Mouse (Mus musculus): Measurements from ENCODE around the gene Rpl21. TPM values are rescaled to one million over a fixed set of nuclear protein-coding genes. Genes with fewer than 3 reads are reported as not detected.

The Rpl21 gene
- 536 and 555 TPM in 2 replicates for polyA plus RNA-seq (2016; fragmentation: Nextera tagmentation; extraction: Ambion mirVana)

DNA sequence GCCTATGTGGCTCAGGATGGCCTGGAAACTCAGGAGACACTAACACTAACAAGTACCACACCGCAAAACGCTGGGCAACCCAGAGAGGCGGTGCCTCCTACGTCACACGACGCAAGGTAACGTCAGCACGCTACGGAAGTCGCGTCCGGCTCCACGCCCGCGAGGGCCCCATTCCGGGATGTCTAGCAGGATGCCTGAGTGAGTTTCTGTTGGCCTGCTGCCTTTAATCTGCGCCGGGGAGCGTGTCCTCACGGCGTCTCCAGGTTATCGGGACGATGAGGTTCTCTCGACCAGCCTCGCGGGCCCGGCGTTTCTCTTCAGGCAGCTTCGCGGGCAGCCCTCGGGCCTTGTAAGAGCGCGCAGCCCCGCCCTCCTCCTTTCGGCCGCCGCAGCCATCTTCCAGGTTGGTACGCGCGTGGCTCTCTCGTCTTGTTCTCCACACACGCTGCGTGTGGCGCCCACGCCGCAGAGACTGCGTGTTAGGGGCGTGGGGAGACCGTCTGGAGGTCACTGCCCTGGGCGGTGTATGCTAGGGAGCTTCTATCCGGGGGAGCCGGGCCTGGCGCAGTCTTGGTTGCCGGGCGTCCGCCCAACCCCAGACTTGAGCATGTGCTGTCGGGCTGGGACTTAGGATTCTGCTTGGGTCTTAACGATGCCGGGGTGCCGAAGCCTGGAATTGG is at the start of gene Rpl21:
Gene Rpl21 (plus strand): TSS at position 122 of the 680 bp plus-strand sequence.
- Histone ChIP-seq H3K36me3 (peaks cover 38% of the 10 kb centered on the region), H3K27me3 (no peaks in the 10 kb centered on the region), H3K9ac (replicated peaks) (peak within 1 kb of the TSS; percentile 98), H3K4me3 (replicated peaks) (peak within 1 kb of the TSS; percentile 93), H3K4me1 (replicated peaks) (peaks cover 13% of the 10 kb centered on the region), H3K9me3 (no peaks in the 10 kb centered on the region), H3K27ac (peak within 1 kb of the TSS; percentile 83), H3K4me2 (peak within 1 kb of the TSS; percentile 79)
- under 1% methylated on average over 60 of the region's 60 CpGs for WGBS
- peak; percentile 96 for ATAC-seq (ENCODE audit: insufficient number of reproducible peaks, insufficient read depth, low FRiP score, low TSS enrichment, low read depth)

DNA sequence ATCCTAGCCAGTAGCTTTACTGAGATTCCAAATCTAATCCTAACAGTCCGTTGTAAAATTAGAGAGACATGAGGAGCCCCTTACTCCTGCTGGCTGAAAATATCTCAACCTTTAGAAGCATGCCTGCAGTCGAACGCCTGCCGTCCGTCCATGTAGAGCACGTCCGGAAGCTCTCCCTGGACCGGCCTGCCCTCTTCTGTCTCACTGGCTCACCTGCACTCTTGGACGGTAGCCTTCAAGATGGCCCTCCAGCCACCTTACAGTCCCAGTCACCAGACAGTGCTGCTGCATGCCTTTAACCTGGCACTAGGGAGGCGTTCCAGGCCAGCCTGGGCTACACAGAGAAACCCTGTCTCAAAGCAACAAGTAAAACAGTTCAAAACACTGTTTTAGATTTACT is 49.4 kb upstream of the Rpl21 start:
- peaks cover 5% of the 10 kb centered on the region; the same call in 1 of the 2 replicates for H3K4me1 ChIP-seq (replicated peaks)
- no peak overlapping the region for H3K4me3 ChIP-seq (replicated peaks)
- no peaks in the 10 kb centered on the region for H3K9me3 ChIP-seq
- no peaks in the 10 kb centered on the region for H3K36me3 ChIP-seq
- ATAC-seq (ENCODE audit: insufficient number of reproducible peaks, insufficient read depth, low FRiP score, low TSS enrichment, low read depth), result no peak
- WGBS, result 82% methylated on average over 10 of the region's 10 CpGs
- no peak overlapping the region for H3K9ac ChIP-seq (replicated peaks)
- H3K4me2 ChIP-seq, result no peak overlapping the region
- no peaks in the 10 kb centered on the region for H3K27me3 ChIP-seq
- no peak overlapping the region for H3K27ac ChIP-seq

DNA sequence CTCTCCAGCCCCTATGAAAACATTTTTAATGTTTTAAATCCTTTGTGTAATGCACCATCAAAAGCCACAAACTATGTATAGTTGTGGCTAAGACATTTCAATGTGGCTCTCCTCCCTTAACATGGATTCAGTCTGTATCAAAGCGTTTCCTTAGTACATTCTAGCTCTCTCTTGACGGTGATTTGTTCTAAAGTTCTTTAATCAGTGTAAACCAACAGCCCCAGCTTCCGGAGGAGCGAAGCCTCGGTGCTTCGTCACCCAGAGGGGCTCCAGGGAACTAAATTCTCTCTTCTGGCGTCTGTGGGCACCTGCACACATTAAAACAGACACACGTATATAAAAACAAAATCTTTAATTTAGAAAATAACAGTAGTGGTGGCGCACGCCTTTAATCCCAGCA is 48.8 kb upstream of the Rpl21 start:
- Histone ChIP-seq H3K27me3 (no peaks in the 10 kb centered on the region), H3K36me3 (no peaks in the 10 kb centered on the region), H3K4me2 (no peak overlapping the region), H3K9me3 (no peaks in the 10 kb centered on the region), H3K27ac (no peak overlapping the region), H3K4me1 (replicated peaks) (peaks cover 5% of the 10 kb centered on the region; the same call in 1 of the 2 replicates), H3K4me3 (replicated peaks) (no peak overlapping the region), H3K9ac (replicated peaks) (no peak overlapping the region)
- no peak for ATAC-seq (ENCODE audit: insufficient number of reproducible peaks, insufficient read depth, low FRiP score, low TSS enrichment, low read depth)
- 92% methylated on average over 10 of the region's 10 CpGs for WGBS

DNA sequence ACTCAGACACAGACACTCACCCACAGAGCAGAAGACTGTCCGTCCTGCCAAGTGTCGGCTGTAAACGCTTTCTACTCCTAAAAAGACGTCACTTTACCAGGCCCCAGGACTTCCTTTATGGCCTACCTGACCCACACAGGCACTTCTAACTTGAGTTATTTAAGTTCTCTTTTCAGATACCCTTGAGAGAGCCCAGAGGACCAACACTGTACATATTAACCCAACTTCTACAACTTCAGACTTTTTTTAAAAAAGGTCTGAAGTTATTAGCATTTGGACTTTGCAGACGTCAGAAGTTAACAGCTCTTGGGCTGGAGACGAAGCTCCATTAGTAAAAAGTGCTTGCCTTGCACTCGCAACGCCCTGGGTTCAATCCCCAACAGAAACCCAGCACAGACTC is 46.6 kb upstream of the Rpl21 start:
- H3K27ac ChIP-seq, result no peak overlapping the region
- H3K4me2 ChIP-seq, result no peak overlapping the region
- H3K9ac ChIP-seq (replicated peaks), result no peak overlapping the region
- H3K9me3 ChIP-seq, result no peaks in the 10 kb centered on the region
- no peaks in the 10 kb centered on the region for H3K36me3 ChIP-seq
- H3K4me1 ChIP-seq (replicated peaks), result peaks cover 21% of the 10 kb centered on the region
- no peak for ATAC-seq (ENCODE audit: insufficient number of reproducible peaks, insufficient read depth, low FRiP score, low TSS enrichment, low read depth)
- WGBS, result 63% methylated on average over 8 of the region's 8 CpGs
- H3K27me3 ChIP-seq, result no peaks in the 10 kb centered on the region
- H3K4me3 ChIP-seq (replicated peaks), result no peak overlapping the region

DNA sequence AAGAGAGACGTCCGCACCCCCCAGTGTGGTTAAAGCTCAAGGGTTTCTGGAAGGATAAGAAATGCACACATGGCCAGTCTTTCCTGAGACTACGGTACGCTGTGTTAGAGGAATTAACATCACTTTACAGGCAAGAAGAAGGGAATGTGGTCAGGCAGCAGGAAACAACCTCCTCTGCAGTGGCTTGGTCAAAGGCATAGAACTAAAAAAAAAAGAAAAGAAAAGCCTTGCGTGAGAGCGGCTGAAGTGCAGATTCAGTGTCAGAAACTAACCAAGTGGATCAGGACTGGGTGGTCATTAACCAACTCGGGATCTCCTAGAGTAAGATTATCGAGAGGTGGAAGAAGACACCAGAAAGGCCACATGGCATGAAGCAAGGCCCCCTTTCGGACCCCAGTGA is 43.3 kb upstream of the Rpl21 start:
- Histone ChIP-seq H3K27me3 (no peaks in the 10 kb centered on the region), H3K4me3 (replicated peaks) (no peak overlapping the region), H3K9ac (replicated peaks) (no peak overlapping the region), H3K4me1 (replicated peaks) (peaks cover 47% of the 10 kb centered on the region), H3K36me3 (no peaks in the 10 kb centered on the region), H3K4me2 (no peak overlapping the region), H3K27ac (no peak overlapping the region), H3K9me3 (no peaks in the 10 kb centered on the region)
- no peak for ATAC-seq (ENCODE audit: insufficient number of reproducible peaks, insufficient read depth, low FRiP score, low TSS enrichment, low read depth)
- WGBS, result 74% methylated on average over 9 of the region's 9 CpGs

DNA sequence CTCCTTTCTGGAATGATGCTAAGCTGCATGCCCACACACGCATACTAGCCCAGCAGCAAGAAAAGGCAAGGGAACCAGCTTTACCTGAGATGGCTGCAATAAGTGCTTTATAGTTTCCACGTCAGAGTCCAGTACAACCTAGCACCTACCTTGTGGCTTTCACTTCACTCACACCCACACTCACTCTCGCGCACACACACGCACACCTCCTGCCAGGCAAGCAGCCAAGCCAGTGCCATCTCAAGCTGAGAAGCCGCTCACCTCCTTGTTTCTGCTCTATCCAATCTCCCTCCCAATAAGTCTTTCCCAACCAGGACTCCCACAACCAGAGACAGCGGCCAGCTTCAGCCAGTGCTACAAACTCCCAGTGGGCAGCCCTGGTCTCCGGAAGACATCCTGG is 41.7 kb upstream of the Rpl21 start:
- Histone ChIP-seq H3K27ac (peak overlapping the region; percentile 45; the same call in 1 of the 2 replicates), H3K36me3 (no peaks in the 10 kb centered on the region), H3K9ac (replicated peaks) (no peak overlapping the region; the same call in 1 of the 2 replicates), H3K4me1 (replicated peaks) (peaks cover 47% of the 10 kb centered on the region), H3K9me3 (no peaks in the 10 kb centered on the region), H3K4me2 (peak overlapping the region; percentile 13), H3K4me3 (replicated peaks) (no peak overlapping the region), H3K27me3 (no peaks in the 10 kb centered on the region)
- ATAC-seq (ENCODE audit: insufficient number of reproducible peaks, insufficient read depth, low FRiP score, low TSS enrichment, low read depth), result no peak
- 71% methylated on average over 8 of the region's 8 CpGs for WGBS

DNA sequence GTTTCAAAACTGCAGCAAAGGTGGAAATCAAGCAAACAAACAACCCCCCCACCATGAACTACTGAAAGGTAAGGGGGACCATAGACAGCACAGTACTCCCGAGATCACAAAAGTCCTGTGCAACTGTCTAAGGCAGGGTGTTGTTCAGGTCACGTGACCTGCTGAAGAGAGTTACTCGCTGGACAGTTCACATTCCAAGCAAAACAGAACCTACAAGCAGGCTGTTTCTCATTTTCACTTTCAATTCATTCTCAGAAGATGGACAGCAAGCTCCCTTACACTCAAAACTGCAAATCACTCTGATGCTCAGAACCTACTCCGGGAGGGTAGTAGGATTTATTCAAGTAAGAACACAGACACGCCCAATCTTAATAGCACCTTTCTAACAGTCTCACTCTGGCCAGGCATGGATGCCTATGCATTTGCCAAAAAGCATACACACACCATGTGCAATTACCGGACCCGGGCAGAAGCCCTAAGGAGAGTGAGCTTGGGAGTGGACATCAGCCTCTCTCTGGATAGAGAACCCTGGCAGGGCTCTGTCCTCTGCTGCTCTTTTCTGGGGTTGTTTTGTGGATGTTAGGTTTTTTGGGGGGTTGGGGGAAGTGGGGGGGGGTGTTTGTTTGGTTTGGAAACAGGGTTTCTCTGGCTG is 40.4 kb upstream of the Rpl21 start:
- Histone ChIP-seq H3K4me3 (replicated peaks) (no peak overlapping the region), H3K4me2 (no peak overlapping the region), H3K9ac (replicated peaks) (no peak overlapping the region), H3K27ac (no peak overlapping the region), H3K36me3 (no peaks in the 10 kb centered on the region), H3K9me3 (no peaks in the 10 kb centered on the region), H3K4me1 (replicated peaks) (peaks cover 42% of the 10 kb centered on the region), H3K27me3 (no peaks in the 10 kb centered on the region)
- 70% methylated on average over 7 of the region's 7 CpGs for WGBS
- no peak for ATAC-seq (ENCODE audit: insufficient number of reproducible peaks, insufficient read depth, low FRiP score, low TSS enrichment, low read depth)

DNA sequence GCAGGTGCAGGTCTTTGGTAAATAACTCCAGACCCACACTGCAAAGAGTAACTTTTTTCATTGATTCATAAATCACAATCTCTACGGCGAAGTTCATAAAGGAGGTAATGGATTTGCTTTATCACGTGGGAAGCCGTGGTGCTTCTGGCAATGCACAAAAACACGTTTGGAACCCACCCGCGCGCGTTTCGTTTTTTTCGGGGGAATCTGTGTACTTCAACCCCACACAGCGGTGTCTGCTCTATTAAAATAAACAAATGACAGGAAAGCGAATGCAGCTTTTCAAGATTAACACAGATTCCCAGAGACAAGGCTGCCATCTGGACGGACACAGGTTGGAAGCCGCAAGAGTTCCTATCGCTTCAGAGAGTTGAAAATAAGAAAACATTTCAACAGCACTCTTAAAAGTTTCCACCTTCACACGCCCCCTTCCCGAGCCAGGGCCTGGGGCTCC is 39.0 kb upstream of the Rpl21 start:
- Histone ChIP-seq H3K4me1 (replicated peaks) (peaks cover 42% of the 10 kb centered on the region), H3K4me3 (replicated peaks) (peak overlapping the region; percentile 94), H3K9ac (replicated peaks) (peak overlapping the region; percentile 90), H3K36me3 (no peaks in the 10 kb centered on the region), H3K4me2 (peak overlapping the region; percentile 75), H3K27ac (peak overlapping the region; percentile 93), H3K27me3 (no peaks in the 10 kb centered on the region), H3K9me3 (no peaks in the 10 kb centered on the region)
- ATAC-seq (ENCODE audit: insufficient number of reproducible peaks, insufficient read depth, low FRiP score, low TSS enrichment, low read depth), result no peak
- WGBS, result 7% methylated on average over 18 of the region's 18 CpGs

DNA sequence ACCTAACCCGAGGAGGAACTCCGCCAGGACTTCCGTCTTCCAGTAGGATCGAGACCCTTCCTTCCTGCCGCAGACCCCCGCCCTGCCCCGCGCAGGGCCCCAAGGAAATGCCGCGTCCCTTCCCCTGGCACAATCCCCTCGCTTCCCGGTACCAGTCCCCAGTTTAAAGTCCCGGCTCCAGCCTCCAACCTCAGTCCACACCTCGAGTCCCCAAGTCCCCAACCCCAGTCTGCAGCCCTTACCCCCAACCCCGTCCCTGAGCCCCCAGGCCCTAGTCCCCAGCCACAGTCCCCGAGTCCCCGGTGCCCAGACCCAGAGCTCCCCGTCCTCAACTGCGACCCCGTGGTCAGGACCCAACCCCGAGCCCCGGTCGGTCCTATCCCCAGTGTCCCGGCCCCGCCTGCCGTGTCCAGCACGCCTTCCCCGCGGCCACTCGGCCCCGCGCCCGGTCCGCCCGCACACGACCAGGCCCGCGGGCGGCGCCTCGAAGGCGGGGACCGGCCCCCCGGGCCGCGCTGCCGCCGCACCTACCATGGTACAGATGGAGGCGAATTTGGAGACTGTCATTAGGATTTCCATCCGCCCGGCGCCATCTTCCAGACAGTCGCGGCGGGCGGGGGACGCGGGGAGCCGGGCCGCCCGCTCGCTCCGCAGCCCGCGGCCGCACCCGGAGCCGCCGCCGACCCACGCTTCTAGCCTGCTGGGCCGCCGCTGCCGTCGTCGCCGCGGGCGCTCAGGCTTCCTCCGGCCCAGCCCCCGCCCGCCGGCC is 38.4 kb upstream of the Rpl21 start:
- WGBS, result under 1% methylated on average over 71 of the region's 83 CpGs
- Histone ChIP-seq H3K27me3 (no peaks in the 10 kb centered on the region), H3K27ac (peak overlapping the region; percentile 93), H3K9me3 (no peaks in the 10 kb centered on the region), H3K36me3 (no peaks in the 10 kb centered on the region), H3K9ac (replicated peaks) (peak overlapping the region; percentile 90), H3K4me2 (peak overlapping the region; percentile 75), H3K4me3 (replicated peaks) (peak overlapping the region; percentile 94), H3K4me1 (replicated peaks) (peaks cover 42% of the 10 kb centered on the region)
- peak; percentile 56 for ATAC-seq (ENCODE audit: insufficient number of reproducible peaks, insufficient read depth, low FRiP score, low TSS enrichment, low read depth)

DNA sequence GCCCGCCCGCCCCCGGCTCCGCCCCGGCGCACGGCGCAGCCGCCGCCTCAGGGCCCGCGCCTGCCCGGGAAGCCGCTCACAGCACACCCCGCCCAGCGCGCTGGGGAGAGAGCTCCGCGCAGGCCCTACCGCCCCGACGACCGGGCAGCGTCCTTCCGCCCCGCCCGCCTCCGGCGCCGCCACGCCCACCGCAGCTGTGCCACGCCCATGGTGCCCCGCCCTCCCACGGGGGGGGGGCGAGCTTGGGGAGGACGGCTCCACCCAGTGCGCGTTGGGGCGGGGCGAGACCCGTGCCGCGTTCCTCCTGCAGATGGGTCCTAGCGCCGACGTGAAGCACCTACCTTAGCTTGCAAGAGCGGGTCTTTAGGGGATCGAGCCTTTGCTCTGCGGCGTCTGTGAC is 37.8 kb upstream of the Rpl21 start, which contains the start of gene Usp12:
Gene Usp12 (minus strand): TSS at position 154 of the 400 bp plus-strand sequence.
- peak within 1 kb of the TSS; percentile 75 for H3K4me2 ChIP-seq
- under 1% methylated on average over 43 of the region's 51 CpGs for WGBS
- H3K27ac ChIP-seq, result peak within 1 kb of the TSS; percentile 93
- H3K4me1 ChIP-seq (replicated peaks), result peaks cover 37% of the 10 kb centered on the region
- H3K27me3 ChIP-seq, result no peaks in the 10 kb centered on the region
- H3K4me3 ChIP-seq (replicated peaks), result peak within 1 kb of the TSS; percentile 94
- H3K9me3 ChIP-seq, result no peaks in the 10 kb centered on the region
- H3K9ac ChIP-seq (replicated peaks), result peak within 1 kb of the TSS; percentile 90
- peak; percentile 93 for ATAC-seq (ENCODE audit: insufficient number of reproducible peaks, insufficient read depth, low FRiP score, low TSS enrichment, low read depth)
- no peaks in the 10 kb centered on the region for H3K36me3 ChIP-seq

DNA sequence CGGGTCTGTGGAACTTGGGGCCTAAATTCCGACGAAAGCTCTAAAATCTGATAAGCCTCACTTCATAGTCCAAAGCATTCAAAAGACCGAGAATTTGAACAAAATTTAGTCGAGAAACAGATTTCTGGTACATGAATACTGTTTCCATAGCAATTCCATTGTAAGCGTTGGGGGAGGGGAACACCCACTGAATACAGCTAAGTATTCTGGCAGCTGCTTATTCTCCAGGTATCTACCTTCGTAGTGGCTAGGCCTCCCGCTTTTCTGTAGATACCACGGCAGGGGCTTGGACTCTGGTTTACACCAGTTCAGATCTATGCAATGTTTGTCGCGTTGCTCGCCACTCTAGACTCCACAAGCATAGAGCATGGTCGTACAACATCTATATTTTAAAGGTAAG is 37.0 kb upstream of the Rpl21 start:
- no peaks in the 10 kb centered on the region for H3K9me3 ChIP-seq
- no peaks in the 10 kb centered on the region for H3K36me3 ChIP-seq
- no peaks in the 10 kb centered on the region for H3K27me3 ChIP-seq
- no peak overlapping the region for H3K4me3 ChIP-seq (replicated peaks)
- H3K4me1 ChIP-seq (replicated peaks), result peaks cover 30% of the 10 kb centered on the region
- no peak overlapping the region for H3K9ac ChIP-seq (replicated peaks)
- H3K27ac ChIP-seq, result no peak overlapping the region
- H3K4me2 ChIP-seq, result no peak overlapping the region
- WGBS, result 82% methylated on average over 13 of the region's 13 CpGs
- ATAC-seq (ENCODE audit: insufficient number of reproducible peaks, insufficient read depth, low FRiP score, low TSS enrichment, low read depth), result no peak
